Mouse (Mus musculus): ENCODE measurements around the gene Stard5.

The Stard5 gene

DNA sequence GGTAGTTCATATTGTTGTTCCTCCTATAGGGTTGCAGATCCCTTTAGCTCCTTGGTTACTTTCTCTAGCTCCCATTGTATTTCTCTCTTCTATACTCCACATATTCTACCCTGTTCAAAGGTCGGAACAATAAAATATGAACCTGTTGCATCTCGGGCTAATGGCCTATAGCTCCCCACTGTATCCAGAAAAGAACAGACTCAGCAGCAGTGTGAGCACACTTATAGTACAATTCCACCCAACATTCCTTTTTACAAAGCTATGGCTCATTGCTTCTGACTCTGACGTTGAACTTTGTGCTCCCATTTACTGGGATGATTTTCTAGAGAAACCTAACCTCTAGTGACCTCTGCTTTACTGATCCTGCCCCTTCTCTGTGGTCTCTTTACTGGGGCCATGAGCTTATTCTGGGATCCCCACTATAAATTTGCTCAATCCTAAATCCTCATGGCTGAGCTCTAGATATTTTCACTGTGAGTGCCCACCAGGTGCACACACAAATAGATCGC, 34.4 kb downstream of the Stard5 start:
- DNase-seq (ENCODE audit: low spot score in 2 of 2): no peak

DNA sequence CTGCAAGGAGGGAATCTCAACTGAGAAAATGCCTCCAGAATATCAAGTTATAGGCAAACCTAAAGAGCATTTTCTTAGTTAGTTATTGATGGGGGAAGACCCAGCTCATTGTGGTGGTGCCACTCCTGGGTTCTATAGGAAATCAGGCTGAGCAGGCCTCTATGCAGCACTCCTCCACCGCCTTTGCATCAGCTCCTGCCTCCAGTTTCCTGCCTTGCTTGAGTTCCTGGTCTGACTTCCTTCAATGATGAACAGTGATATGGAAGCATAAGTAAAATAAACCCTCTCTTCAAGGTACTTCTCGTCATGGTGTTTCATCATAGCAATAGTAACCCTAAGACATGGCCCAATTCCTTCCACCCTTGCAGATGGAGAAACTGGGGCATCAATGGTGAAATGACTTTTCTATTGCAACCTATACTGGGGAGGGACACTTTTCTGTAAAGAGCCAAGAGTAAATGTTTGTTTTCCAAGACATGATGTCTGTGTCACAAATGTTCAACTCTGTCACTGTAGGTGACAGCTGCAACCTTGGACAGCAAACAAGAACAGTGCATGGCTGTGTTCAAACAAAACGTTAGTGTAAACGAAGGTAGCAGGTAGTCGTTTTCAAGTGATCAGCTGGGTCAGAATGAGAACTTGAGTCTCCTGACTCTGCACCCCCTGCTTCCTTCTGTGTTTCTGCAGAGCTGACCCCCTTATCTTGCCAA, 36.3 kb downstream of the Stard5 start:
- DNase-seq (ENCODE audit: low spot score in 2 of 2): no peak

DNA sequence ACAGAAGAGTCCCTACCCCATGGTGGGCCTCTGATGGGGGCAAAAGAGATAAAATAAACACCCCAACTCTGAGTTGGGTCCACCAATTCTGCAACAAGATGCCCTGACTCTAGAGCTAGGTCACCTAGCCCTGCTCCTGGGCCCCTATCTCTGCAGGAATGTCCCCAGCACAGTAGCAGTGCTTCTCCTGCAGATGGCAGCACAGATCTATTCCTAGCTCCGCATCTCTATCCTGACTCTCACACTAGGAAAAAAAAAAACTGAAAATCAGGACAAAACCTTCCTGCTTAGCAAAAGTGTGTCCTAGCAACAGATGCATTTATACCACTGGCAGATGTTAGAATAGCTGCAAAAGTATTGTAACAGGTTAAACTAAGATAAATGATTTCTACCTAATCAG, 37.0 kb downstream of the Stard5 start:
- peak in 1 of 2 experiments; percentile 50 for DNase-seq (ENCODE audit: low spot score in 2 of 2)

DNA sequence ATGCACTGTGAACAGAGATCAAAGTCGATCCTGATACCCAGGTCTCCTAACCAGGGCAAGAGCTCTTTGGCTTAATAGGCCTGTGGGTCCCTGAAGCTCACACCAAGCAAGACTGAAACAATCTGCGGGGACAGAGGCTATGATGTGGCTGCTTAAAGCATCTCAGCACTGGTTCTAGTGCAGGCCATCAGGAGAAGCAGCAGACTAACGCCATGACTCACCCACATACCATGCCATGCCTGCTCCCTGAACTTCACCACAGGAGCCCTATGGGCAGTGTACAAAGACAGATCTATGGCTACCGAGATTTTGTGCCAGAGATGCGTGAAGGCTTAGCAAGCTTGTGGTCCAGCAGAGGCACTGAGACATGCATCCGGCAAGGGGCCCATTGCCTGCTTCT, 39.8 kb downstream of the Stard5 start:
- peak in 1 of 2 experiments; percentile 3 for DNase-seq (ENCODE audit: low spot score in 2 of 2)

DNA sequence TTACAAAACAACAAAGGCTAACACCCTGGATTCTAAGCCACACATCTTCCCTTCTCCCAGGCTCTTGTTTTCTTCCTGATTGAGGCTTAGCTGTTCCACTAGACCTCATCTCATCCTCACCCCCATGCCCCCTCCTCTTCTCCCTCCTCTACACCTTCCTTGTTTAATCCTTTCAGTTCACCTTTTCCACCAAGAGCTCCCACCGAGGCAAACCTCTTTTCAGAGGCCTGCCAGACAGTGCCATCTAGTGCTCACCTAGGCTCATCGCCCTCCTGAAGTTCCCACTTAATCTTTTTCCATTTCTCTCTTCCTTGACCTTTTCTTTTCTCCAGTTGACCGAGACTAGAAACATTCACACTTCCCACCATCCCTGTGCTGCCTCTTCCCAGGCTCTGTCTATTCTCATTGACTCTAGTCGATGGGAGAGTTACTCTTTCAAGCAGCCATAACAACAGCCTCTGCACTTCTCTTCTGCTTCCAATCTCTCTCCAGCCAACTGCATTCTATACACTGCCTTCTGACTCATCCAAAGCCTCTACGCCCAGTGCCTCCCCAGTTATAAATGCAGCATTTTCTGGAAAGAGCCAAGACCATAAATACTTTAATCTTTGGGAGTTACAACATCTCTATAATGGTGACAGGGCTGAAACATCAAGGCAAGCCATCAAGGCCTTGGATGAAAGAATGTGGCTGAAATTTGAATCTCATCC, 43.9 kb downstream of the Stard5 start:
- peak in 1 of 2 experiments; percentile 19 for DNase-seq (ENCODE audit: low spot score in 2 of 2)

DNA sequence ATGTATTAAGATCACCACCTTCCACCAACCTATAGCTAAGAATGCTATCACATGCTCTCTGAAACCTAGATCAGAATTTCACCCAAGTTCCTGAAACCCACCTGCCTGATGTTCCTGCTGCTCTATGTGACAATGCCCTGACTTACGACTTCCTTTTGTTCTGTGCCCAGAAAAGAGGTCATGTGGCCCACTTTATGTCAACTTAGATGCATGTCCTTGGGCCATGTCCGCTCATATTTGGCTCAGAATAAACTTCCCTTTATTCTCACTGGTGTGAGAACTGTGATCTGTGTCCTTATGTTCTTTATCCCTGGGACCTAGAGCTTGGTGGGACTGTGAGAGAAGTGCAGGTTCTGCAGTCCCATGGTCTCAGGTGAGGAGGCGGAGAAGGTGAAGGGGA, 45.5 kb downstream of the Stard5 start:
- DNase-seq (ENCODE audit: low spot score in 2 of 2): no peak

DNA sequence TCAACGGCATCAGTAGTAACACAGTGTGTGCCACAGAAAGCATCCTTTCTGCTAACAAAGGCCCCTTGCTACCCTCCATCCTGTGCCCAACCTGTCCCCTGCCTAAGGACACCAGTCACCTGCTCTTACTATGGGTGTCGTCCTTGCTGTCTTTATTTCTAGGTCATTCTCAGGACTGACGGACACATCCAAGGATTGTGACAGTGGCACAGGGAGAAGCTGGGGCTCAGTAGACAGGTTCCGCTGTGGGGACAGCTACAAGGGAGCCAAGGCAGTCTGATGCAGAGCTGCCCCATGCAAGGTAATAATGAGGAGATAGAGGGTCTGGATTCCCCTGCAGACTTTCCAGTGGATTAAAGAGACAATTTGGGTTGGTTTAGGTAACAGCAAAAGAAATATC, 46.7 kb downstream of the Stard5 start:
- DNase-seq (ENCODE audit: low spot score in 2 of 2): no peak

DNA sequence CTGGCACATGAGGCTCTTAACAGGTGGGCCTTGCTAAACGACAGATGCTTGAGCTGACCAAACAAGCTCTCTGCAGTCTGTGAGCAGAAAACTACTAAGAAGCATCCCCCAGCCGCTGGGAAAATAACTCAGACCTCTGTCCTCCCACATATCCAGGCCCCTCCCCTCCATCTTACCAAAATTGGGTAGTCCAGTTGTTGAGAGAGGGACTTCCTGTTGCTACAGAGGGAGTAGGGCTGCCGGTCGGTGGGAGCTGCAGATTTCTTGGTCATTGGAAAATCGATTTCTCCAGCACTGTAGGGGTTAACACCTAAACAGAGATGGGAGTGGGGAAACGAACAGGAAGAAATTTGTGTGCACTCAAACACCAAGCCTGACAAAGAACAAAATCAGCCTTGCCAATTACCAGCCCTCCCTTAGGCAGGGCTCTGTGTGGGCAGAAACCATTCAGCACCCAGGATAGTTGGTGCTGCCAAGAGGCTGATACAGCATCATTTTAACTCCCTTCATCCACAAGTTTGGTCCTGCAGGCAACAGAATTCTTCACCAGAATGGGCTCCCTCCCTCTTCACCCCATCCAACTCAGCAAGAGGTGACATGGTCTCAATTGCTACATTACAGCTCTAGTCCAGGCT, 51.0 kb downstream of the Stard5 start:
- DNase-seq (ENCODE audit: low spot score in 2 of 2): no peak

DNA sequence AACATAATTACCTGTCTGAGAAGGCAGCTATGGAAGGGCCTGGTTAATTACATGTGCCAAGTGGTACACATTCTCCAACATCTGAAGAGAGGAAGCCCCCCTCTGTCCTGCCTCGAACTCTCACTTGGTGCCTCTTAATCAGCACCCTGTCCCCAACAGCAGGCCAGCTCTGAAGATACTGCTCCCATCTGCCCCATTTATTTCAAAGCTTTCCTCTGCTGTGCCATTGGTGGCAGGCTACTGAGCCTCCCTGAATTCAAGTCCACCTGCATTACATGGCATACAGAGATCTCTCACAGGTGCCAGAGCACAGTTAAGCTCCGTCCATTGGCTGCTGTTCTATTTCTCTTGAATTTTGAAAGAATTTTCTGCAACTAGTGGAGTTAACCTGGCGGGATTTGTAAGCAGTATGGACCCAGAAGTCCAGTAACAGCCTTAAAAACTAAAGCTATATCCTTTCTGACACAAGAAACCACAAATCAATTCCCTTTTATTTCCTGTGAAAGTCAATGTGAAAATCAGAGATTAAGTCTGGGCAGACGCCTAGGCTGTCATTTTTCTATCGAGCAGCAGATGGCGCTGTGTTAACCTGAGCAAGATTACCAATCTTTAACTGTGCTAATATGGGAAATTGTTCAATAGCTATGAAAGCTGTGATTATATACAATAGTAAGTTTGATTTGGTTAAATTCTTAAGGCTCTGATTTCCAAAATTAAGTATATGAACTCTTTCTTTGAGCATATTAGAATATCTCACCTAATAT, 63.9 kb downstream of the Stard5 start:
- DNase-seq (ENCODE audit: low spot score in 2 of 2): no peak

DNA sequence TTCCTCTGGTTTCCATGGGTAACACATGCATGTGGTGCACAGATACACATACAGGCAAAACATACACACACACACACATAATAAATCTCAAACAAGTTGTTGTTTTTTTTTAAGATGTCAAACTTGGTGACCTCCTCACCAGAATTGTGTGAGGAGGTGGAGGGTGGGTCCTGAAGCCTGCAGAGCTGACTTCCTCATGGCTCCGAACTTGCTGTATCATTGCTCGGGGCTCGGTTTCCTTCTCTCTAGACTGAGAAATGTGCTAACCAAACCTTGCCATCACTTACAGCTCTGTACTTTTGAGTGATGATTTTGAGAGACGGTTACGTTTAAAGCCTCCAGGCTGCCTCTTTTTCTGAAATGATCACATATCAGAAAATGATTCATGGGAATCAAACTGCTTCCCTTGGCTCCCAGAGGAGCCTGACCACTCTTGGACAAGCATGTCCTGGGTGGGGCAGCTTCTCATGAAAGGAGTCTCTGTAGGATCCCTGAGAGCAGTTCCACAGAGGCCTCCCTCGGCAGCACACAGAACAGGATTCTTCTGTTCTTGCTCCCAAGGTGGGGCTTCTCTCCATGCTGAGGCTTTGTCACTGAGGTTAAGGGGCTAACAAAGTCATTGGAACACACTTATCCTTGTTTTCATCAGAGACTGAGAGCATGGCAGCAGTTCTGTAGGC, 67.4 kb downstream of the Stard5 start:
- no peak for DNase-seq (ENCODE audit: low spot score in 2 of 2)

All from frontal cortex, postnatal 25 days (tissue).